Mouse (Mus musculus): ENCODE measurements around the gene Rpusd4.

DNA sequence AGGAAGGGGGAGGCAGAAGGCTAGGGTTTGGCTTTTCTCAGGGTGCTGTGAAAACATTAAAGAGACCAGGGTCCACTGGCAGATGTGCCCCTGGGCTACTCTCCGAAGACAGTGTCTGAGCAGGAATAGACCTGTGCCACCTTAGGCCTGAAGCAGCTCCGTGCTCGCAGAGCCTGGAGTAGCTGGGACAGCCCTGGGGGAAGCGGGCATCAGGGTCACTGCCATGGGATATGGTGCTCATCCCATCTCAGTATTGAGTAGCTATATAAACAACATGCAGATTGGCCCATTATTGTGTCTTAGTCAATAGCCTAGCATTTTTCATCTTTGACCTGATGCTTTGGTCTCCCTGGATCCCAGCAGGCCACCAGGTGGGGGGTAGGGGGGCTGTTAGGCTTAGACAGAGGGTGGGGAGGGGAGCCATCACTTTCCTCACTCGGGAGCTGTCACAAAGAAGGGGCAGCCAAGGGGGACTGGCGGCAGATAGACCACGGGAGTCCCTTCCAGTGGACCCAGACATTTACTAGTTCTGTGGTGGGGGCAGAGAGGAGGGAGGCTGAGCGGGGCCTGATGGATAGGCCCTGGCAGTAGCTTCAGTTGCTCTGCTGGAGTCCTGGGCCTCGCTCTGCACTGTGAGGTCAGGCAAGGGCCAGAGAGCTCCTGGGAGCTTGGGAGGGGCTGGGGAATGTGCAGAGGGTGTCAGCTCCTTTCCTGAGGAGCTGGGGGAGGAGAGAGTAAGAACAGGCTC, 49.7 kb downstream of the Rpusd4 start:
- TF ChIP-seq CTCF (IDR thresholded peaks at IDR 0.05; ENCODE audit: control insufficient read depth, insufficient read depth, low read length): no peak
- TF ChIP-seq POLR2A (IDR thresholded peaks at IDR 0.05; ENCODE audit: borderline replicate concordance, control insufficient read depth, low read depth, low read length): no peak

Data from bone marrow, adult 2 months (tissue).